Mouse (Mus musculus): ENCODE data around the gene Ch25h. TPM values are rescaled to one million over a fixed set of nuclear protein-coding genes. Genes with fewer than 3 reads are reported as not detected.

The Ch25h gene
- polyA plus RNA-seq, 1 experiment from 2014 or later = 4.6 TPM

DNA sequence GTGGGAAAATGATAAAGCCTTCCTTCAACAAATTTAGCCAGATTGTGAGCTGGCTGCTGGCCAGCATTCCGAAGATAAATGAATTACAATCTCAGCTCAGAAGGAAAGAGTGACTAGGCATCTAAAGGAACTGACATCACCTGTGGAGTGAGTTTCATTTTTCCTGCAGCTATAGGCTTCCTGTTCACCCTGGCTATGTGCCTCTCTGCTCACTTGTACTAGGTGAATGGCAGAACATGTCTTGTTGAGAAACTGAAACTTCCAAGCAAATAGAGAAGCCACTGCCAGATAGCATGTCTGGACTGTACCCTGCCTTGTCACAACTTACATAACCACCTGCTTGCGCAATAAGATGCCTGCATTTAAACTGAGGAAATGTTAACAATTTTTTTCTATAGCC, 33.0 kb downstream of the Ch25h start:
- H3K27me3 ChIP-seq (ENCODE audit: control insufficient read depth, insufficient read depth, low read length) = no peaks in the 10 kb centered on the region
- H3K4me3 ChIP-seq (ENCODE audit: low read depth, low read length) = no peak overlapping the region
- peaks cover 4% of the 10 kb centered on the region; the same call in 1 of the 2 replicates for H3K4me1 ChIP-seq (replicated peaks; ENCODE audit: control insufficient read depth, insufficient read depth)
- H3K27ac ChIP-seq (replicated peaks) = 0 out of 2 replicates have a peak overlapping the region, but pooled peaks have one; percentile 18
- TF ChIP-seq EP300 (optimal IDR thresholded peaks at IDR 0.05) (no peak), CTCF (IDR thresholded peaks at IDR 0.05; ENCODE audit: low read depth) (no peak)
- H3K4me2 ChIP-seq (replicated peaks; ENCODE audit: low read depth) = no peak overlapping the region
- no peaks in the 10 kb centered on the region for H3K9me3 ChIP-seq (ENCODE audit: control insufficient read depth, low read length)
- no peaks in the 10 kb centered on the region for H3K36me3 ChIP-seq (ENCODE audit: control insufficient read depth, insufficient read depth, low read length)
- no peak overlapping the region for H3K9ac ChIP-seq (ENCODE audit: low read length)
- WGBS = 50% methylated on average over 2 of the region's 2 CpGs
- ATAC-seq (ENCODE audit: low FRiP score, low TSS enrichment) (peak; percentile 53; the same call in 1 of the 2 replicates), DNase-seq (ENCODE audit: low spot score) (peak; percentile 32)

DNA sequence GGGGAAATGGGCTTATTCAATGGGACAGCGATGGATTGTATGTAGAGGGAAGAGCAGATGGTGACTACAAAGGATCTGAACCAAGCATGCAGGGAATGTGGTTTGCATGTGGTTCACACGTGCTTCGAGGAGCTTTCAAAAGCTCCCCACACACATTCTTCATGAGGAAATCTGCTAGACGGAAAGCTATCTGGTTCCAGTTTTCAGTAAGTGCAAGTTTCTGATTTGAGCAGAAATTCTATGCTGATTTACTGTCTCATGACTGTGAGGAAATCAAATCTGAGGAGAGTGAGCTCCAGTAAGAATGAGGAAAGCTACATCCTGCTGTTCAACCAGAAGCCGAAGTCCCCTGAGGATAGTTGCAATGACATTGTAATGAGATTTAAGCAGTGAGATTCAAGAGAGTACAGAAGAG, 39.8 kb downstream of the Ch25h start:
- no peak overlapping the region for H3K4me3 ChIP-seq (ENCODE audit: low read depth, low read length)
- no peak for TF ChIP-seq EP300 (optimal IDR thresholded peaks at IDR 0.05)
- no peak for TF ChIP-seq CTCF (IDR thresholded peaks at IDR 0.05; ENCODE audit: low read depth)
- H3K27ac ChIP-seq (replicated peaks) = no peak overlapping the region
- no peaks in the 10 kb centered on the region for H3K9me3 ChIP-seq (ENCODE audit: control insufficient read depth, low read length)
- WGBS = 59% methylated on average over 5 of the region's 5 CpGs
- no peak overlapping the region for H3K4me2 ChIP-seq (replicated peaks; ENCODE audit: low read depth)
- DNase-seq (ENCODE audit: low spot score) (no peak), ATAC-seq (ENCODE audit: low FRiP score, low TSS enrichment) (no peak)
- H3K27me3 ChIP-seq (ENCODE audit: control insufficient read depth, insufficient read depth, low read length) = no peaks in the 10 kb centered on the region
- no peaks in the 10 kb centered on the region for H3K4me1 ChIP-seq (replicated peaks; ENCODE audit: control insufficient read depth, insufficient read depth)
- no peaks in the 10 kb centered on the region for H3K36me3 ChIP-seq (ENCODE audit: control insufficient read depth, insufficient read depth, low read length)
- H3K9ac ChIP-seq (ENCODE audit: low read length) = no peak overlapping the region

DNA sequence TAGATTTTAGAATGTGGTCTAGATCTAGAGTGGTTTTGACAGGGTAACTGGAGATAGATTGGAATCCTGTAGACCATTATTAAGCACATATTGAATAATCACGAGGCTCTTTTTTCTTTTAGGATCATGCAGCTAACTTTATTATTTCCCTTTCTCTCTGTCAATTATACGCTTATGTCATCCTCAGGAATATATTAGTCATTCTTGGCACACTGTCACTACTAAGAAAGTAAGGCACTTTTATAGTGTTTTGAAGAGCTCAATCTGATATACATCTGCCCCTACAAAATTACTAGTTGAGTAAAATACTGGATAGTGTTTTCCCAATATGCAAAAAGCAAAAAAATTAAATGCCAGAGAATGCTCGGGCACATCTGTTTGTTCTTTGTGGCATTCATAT, 43.6 kb downstream of the Ch25h start:
- H3K27me3 ChIP-seq (ENCODE audit: control insufficient read depth, insufficient read depth, low read length) = no peaks in the 10 kb centered on the region
- no peak overlapping the region for H3K4me3 ChIP-seq (ENCODE audit: low read depth, low read length)
- H3K4me1 ChIP-seq (replicated peaks; ENCODE audit: control insufficient read depth, insufficient read depth) = no peaks in the 10 kb centered on the region
- no peak overlapping the region for H3K9ac ChIP-seq (ENCODE audit: low read length)
- H3K4me2 ChIP-seq (replicated peaks; ENCODE audit: low read depth) = no peak overlapping the region
- H3K36me3 ChIP-seq (ENCODE audit: control insufficient read depth, insufficient read depth, low read length) = no peaks in the 10 kb centered on the region
- WGBS = 80% methylated on average over 3 of the region's 3 CpGs
- TF ChIP-seq CTCF (IDR thresholded peaks at IDR 0.05; ENCODE audit: low read depth) (no peak), EP300 (optimal IDR thresholded peaks at IDR 0.05) (no peak)
- ATAC-seq (ENCODE audit: low FRiP score, low TSS enrichment) (no peak), DNase-seq (ENCODE audit: low spot score) (no peak)
- H3K27ac ChIP-seq (replicated peaks) = no peak overlapping the region
- H3K9me3 ChIP-seq (ENCODE audit: control insufficient read depth, low read length) = no peaks in the 10 kb centered on the region

DNA sequence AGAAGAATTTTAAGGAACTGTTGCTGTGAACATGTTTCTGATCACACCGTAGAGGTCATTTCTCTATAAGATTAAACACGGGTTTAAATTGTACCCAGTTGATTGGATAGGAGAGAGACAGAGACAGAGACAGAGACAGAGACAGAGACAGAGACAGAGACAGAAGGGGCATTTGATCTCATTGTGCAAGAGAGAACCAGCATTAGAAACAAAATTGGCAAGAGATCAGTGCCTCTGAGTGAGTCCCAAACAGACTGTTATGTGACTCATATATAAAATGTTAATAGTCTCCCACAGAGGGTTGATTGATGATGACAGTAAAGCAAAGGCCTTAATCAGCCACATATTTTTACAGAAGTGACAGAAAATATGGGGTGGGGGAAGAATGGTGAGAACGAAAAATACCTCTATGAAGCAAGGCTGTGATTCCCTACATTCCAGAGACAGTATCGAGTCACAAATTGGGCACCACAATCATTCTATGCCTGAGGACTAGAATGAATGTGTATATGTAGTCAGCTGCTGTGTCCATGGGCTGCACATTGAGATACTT, 51.1 kb downstream of the Ch25h start:
- TF ChIP-seq CTCF (IDR thresholded peaks at IDR 0.05; ENCODE audit: low read depth) = no peak
- TF ChIP-seq EP300 (optimal IDR thresholded peaks at IDR 0.05) = no peak
- DNase-seq (ENCODE audit: low spot score) = no peak
- H3K4me2 ChIP-seq (replicated peaks; ENCODE audit: low read depth) = no peak overlapping the region
- WGBS = 74% methylated on average over 4 of the region's 4 CpGs
- no peak for ATAC-seq (ENCODE audit: low FRiP score, low TSS enrichment)
- no peak overlapping the region for H3K4me3 ChIP-seq (ENCODE audit: low read depth, low read length)
- no peaks in the 10 kb centered on the region for H3K9me3 ChIP-seq (ENCODE audit: control insufficient read depth, low read length)
- H3K36me3 ChIP-seq (ENCODE audit: control insufficient read depth, insufficient read depth, low read length) = no peaks in the 10 kb centered on the region
- H3K9ac ChIP-seq (ENCODE audit: low read length) = no peak overlapping the region
- H3K27ac ChIP-seq (replicated peaks) = no peak overlapping the region
- H3K4me1 ChIP-seq (replicated peaks; ENCODE audit: control insufficient read depth, insufficient read depth) = no peaks in the 10 kb centered on the region
- H3K27me3 ChIP-seq (ENCODE audit: control insufficient read depth, insufficient read depth, low read length) = no peaks in the 10 kb centered on the region

Other genes with a start within 250 kb of the Ch25h start
- 3,095 and 3,545 TPM in 2 replicates for gene Acta2, start 219.6 kb downstream of the Ch25h start, polyA plus RNA-seq (2015; fragmentation: Nextera tagmentation; extraction: Ambion mirVana)
- gene Fas, start 184.5 kb downstream of the Ch25h start, polyA plus RNA-seq (2015; fragmentation: Nextera tagmentation; extraction: Ambion mirVana) = 8.3 and 9.0 TPM in 2 replicates
- 18.1 and 19.1 TPM in 2 replicates for gene Lipa, start 52.3 kb upstream of the Ch25h start, polyA plus RNA-seq (2015; fragmentation: Nextera tagmentation; extraction: Ambion mirVana)
- 2.3 and 2.5 TPM in 2 replicates for gene Ifit2, start 75.5 kb upstream of the Ch25h start, polyA plus RNA-seq (2015; fragmentation: Nextera tagmentation; extraction: Ambion mirVana)
- gene Ifit3, start 108.4 kb upstream of the Ch25h start, polyA plus RNA-seq (2015; fragmentation: Nextera tagmentation; extraction: Ambion mirVana) = 2.5 and 2.7 TPM in 2 replicates
- 8.7 and 8.8 TPM in 2 replicates for gene Ifit1bl1, start 126.8 kb upstream of the Ch25h start, polyA plus RNA-seq (2015; fragmentation: Nextera tagmentation; extraction: Ambion mirVana)
- gene Ifit3b, start 132.8 kb upstream of the Ch25h start, polyA plus RNA-seq (2015; fragmentation: Nextera tagmentation; extraction: Ambion mirVana) = 0.61 and 0.74 TPM in 2 replicates
- gene Ifit1bl2, start 165.6 kb upstream of the Ch25h start, polyA plus RNA-seq (2015; fragmentation: Nextera tagmentation; extraction: Ambion mirVana) = 0.04 and 0.10 TPM in 2 replicates
- 2.1 and 2.4 TPM in 2 replicates for gene Ifit1, start 165.7 kb upstream of the Ch25h start, polyA plus RNA-seq (2015; fragmentation: Nextera tagmentation; extraction: Ambion mirVana)